Mouse (Mus musculus) liver, embryonic 14 days (tissue): ENCODE results near the gene Ccdc7b. TPM values are rescaled to one million over a fixed set of nuclear protein-coding genes. Genes with fewer than 3 reads are reported as not detected.

Source experiments
- polyA plus RNA-seq: library from polyadenylated mRNA; depleted of rRNA; stranded (reverse); fragments of >200 nt; gene quantifications from 2 replicates; pipeline ENCODE4 v1.2.3, GENCODE M21; 2012; rRNA removed

Ccdc7b gene
- not detected in 2 replicates for polyA plus RNA-seq

DNA sequence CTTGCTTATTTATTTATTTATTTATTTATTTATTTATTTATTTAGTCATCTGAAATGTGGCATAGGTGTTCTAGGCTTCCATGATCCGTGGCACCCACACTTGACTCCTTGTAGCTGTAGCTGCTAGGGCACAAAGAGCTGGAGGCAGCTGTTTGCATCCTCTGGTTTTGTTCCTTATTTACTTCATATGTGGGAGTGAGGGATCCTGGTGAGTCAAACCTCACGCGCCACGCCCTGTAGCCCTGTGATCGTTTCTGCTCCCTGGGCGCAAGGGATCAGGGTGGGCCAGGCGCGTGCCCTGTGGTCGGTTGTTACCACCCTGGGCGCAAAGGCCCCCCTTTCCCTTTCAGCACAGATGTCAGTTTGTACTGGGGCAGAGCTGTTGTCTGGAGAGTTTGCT is at the start of gene Ccdc7b:
Ccdc7b (plus strand) TSS at position 301 of the 400 bp plus-strand sequence.

DNA sequence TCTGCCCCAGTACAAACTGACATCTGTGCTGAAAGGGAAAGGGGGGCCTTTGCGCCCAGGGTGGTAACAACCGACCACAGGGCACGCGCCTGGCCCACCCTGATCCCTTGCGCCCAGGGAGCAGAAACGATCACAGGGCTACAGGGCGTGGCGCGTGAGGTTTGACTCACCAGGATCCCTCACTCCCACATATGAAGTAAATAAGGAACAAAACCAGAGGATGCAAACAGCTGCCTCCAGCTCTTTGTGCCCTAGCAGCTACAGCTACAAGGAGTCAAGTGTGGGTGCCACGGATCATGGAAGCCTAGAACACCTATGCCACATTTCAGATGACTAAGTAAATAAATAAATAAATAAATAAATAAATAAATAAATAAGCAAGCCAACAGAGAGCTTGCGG is 1.5 kb upstream of the Ccdc7b start, which contains the start of gene Ccdc7a:
Ccdc7a (minus strand) TSS at position 101 of the 400 bp plus-strand sequence.

DNA sequence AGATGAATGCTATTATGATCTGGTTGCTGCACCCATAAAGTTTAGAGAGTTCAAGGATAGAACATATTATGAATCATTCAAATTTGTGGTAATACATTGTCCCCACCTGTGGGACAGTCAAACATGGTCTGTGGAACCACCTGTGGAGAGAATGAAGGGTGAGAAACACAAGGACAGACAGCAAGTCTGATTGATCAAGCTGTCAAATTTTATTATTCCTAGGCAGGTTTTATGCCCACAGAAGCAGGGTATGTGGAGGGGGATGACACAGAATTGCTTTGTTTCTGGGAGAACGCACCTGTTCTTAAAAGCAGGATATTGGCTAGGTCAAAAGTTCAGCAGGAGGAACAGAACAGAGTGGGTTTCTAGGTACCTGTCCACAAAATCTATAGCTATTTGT is 64.6 kb downstream of the Ccdc7b start, which contains the start of gene Gm10999:
Gm10999 (minus strand) TSS at position 101 of the 400 bp plus-strand sequence.

Other genes starting within 250 kb of the Ccdc7b start
- gene Ccdc7a, start 1.6 kb upstream of the Ccdc7b start, polyA plus RNA-seq: not detected in 2 replicates
- not detected in 2 replicates for gene Gm10999, start 64.5 kb downstream of the Ccdc7b start, polyA plus RNA-seq
- 4.3 TPM in 2 replicates for gene 2610044O15Rik8, start 167.3 kb downstream of the Ccdc7b start, polyA plus RNA-seq